Mouse (Mus musculus) liver, adult 2 months (tissue): ENCODE data around the gene Chmp6.

Source experiments
- CTCF ChIP-seq: fragments of 200-500 bp; IDR thresholded peaks from 2 replicates; pipeline ENCODE4 v1.5.1; 2011; ENCODE audit warnings: low read depth, low read length, control low read depth
- POLR2A ChIP-seq: fragments of 200-500 bp; IDR thresholded peaks from 2 replicates; pipeline ENCODE4 v1.6.1; 2011; ENCODE audit warnings: low read length, control low read depth; ENCODE audit not compliant: insufficient read depth; ENCODE audit errors: extremely low read depth

GRCm38 (mm10) chr11:119898976-119899375, 14.3 kb upstream of the Chmp6 start:
- no peak for TF ChIP-seq CTCF
- no peak for TF ChIP-seq POLR2A
